Mouse (Mus musculus): ENCODE measurements around the gene Rab9. TPM values are rescaled to one million over a fixed set of nuclear protein-coding genes. Genes with fewer than 3 reads are reported as not detected.

The Rab9 gene
- polyA plus RNA-seq, 1 experiment, result 10.3 TPM

- TF ChIP-seq POLR2A (IDR thresholded peaks at IDR 0.05; ENCODE audit: borderline replicate concordance, extremely low read depth, low read depth, low read length) (no peak), CTCF (IDR thresholded peaks at IDR 0.05; ENCODE audit: insufficient read depth, low read length) (no peak)
- DNase-seq, result no peak
- Histone ChIP-seq H3K4me1 (ENCODE audit: control insufficient read depth, insufficient read depth, low read length) (no peaks in the 10 kb centered on the region; the same call in 1 of the 2 replicates), H3K4me3 (replicated peaks; ENCODE audit: extremely low read depth, low read depth, low read length) (no peak overlapping the region)
- 82% methylated on average over 1 of the region's 1 CpGs for WGBS
These were observed 24.1 kb downstream of the Rab9 start for GRCm38 (mm10) chrX:166455525-166455924.

GRCm38 (mm10) chrX:166454331-166454730 is 25.3 kb downstream of the Rab9 start:
- 73% methylated on average over 3 of the region's 3 CpGs for WGBS
- no peak for TF ChIP-seq POLR2A (IDR thresholded peaks at IDR 0.05; ENCODE audit: borderline replicate concordance, extremely low read depth, low read depth, low read length)
- TF ChIP-seq CTCF (IDR thresholded peaks at IDR 0.05; ENCODE audit: insufficient read depth, low read length), result no peak

GRCm38 (mm10) chrX:166453532-166453931 is 26.1 kb downstream of the Rab9 start:
- no peaks in the 10 kb centered on the region; the same call in 1 of the 2 replicates for H3K4me1 ChIP-seq (ENCODE audit: control insufficient read depth, insufficient read depth, low read length)
- 53% methylated on average over 6 of the region's 6 CpGs for WGBS
- no peak overlapping the region for H3K4me3 ChIP-seq (replicated peaks; ENCODE audit: extremely low read depth, low read depth, low read length)
- no peak for DNase-seq
- TF ChIP-seq CTCF (IDR thresholded peaks at IDR 0.05; ENCODE audit: insufficient read depth, low read length) (no peak), POLR2A (IDR thresholded peaks at IDR 0.05; ENCODE audit: borderline replicate concordance, extremely low read depth, low read depth, low read length) (no peak)

More at GRCm38 (mm10) chrX:166454331-166454730, 25.3 kb downstream of the Rab9 start:
- DNase-seq, result no peak
- Histone ChIP-seq H3K4me1 (ENCODE audit: control insufficient read depth, insufficient read depth, low read length) (no peaks in the 10 kb centered on the region; the same call in 1 of the 2 replicates), H3K4me3 (replicated peaks; ENCODE audit: extremely low read depth, low read depth, low read length) (no peak overlapping the region)

- no peak for DNase-seq
- WGBS, result 78% methylated on average over 3 of the region's 3 CpGs
- no peak overlapping the region for H3K4me3 ChIP-seq (replicated peaks; ENCODE audit: extremely low read depth, low read depth, low read length)
- H3K4me1 ChIP-seq (ENCODE audit: control insufficient read depth, insufficient read depth, low read length), result peaks cover 4% of the 10 kb centered on the region; the same call in 1 of the 2 replicates
- no peak for TF ChIP-seq CTCF (IDR thresholded peaks at IDR 0.05; ENCODE audit: insufficient read depth, low read length)
- no peak for TF ChIP-seq POLR2A (IDR thresholded peaks at IDR 0.05; ENCODE audit: borderline replicate concordance, extremely low read depth, low read depth, low read length)
These were observed 35.1 kb downstream of the Rab9 start for GRCm38 (mm10) chrX:166444552-166444951.

- DNase-seq, result peak; percentile 80
- WGBS, result 18% methylated on average over 44 of the region's 44 CpGs
- H3K4me1 ChIP-seq (ENCODE audit: control insufficient read depth, insufficient read depth, low read length), result peaks cover 5% of the 10 kb centered on the region; the same call in 1 of the 2 replicates
These were observed 39.0 kb downstream of the Rab9 start, which contains the start of gene Ofd1 for GRCm38 (mm10) chrX:166440616-166441063. Gene Ofd1 (minus strand): TSS chrX:166440704.

GRCm38 (mm10) chrX:166440036-166440615 is 39.5 kb downstream of the Rab9 start, which contains the start of gene Trappc2:
Gene Trappc2 (plus strand): TSS chrX:166440574.
- no peak for DNase-seq
- H3K4me1 ChIP-seq (ENCODE audit: control insufficient read depth, insufficient read depth, low read length), result peaks cover 5% of the 10 kb centered on the region; the same call in 1 of the 2 replicates
- no peak for TF ChIP-seq POLR2A (IDR thresholded peaks at IDR 0.05; ENCODE audit: borderline replicate concordance, extremely low read depth, low read depth, low read length)
- no peak for TF ChIP-seq CTCF (IDR thresholded peaks at IDR 0.05; ENCODE audit: insufficient read depth, low read length)
- H3K4me3 ChIP-seq (replicated peaks; ENCODE audit: extremely low read depth, low read depth, low read length), result peak within 1 kb of the TSS; percentile 79
- 16% methylated on average over 36 of the region's 36 CpGs for WGBS

More at GRCm38 (mm10) chrX:166440616-166441063, 39.0 kb downstream of the Rab9 start, which contains the start of gene Ofd1:
- TF ChIP-seq POLR2A (IDR thresholded peaks at IDR 0.05; ENCODE audit: borderline replicate concordance, extremely low read depth, low read depth, low read length) (peak; percentile 67), CTCF (IDR thresholded peaks at IDR 0.05; ENCODE audit: insufficient read depth, low read length) (no peak)
- peak within 1 kb of the TSS; percentile 79 for H3K4me3 ChIP-seq (replicated peaks; ENCODE audit: extremely low read depth, low read depth, low read length)

- H3K4me1 ChIP-seq (ENCODE audit: control insufficient read depth, insufficient read depth, low read length), result peaks cover 4% of the 10 kb centered on the region; the same call in 1 of the 2 replicates
- H3K4me3 ChIP-seq (replicated peaks; ENCODE audit: extremely low read depth, low read depth, low read length), result no peak overlapping the region
- TF ChIP-seq POLR2A (IDR thresholded peaks at IDR 0.05; ENCODE audit: borderline replicate concordance, extremely low read depth, low read depth, low read length) (no peak), CTCF (IDR thresholded peaks at IDR 0.05; ENCODE audit: insufficient read depth, low read length) (no peak)
- no peak for DNase-seq
- WGBS, result 91% methylated on average over 2 of the region's 2 CpGs
These were observed 44.9 kb downstream of the Rab9 start for GRCm38 (mm10) chrX:166434812-166435211.

GRCm38 (mm10) chrX:166416196-166416595 is 63.5 kb downstream of the Rab9 start:
- peak; percentile 11 for DNase-seq
- 68% methylated on average over 6 of the region's 6 CpGs for WGBS
- TF ChIP-seq CTCF (IDR thresholded peaks at IDR 0.05; ENCODE audit: insufficient read depth, low read length) (0 out of 2 replicates have a peak, but pooled peaks have one; percentile 16), POLR2A (IDR thresholded peaks at IDR 0.05; ENCODE audit: borderline replicate concordance, extremely low read depth, low read depth, low read length) (no peak)
- H3K4me3 ChIP-seq (replicated peaks; ENCODE audit: extremely low read depth, low read depth, low read length), result no peak overlapping the region
- no peaks in the 10 kb centered on the region for H3K4me1 ChIP-seq (ENCODE audit: control insufficient read depth, insufficient read depth, low read length)

GRCm38 (mm10) chrX:166407865-166408264 is 71.8 kb downstream of the Rab9 start:
- H3K4me1 ChIP-seq (ENCODE audit: control insufficient read depth, insufficient read depth, low read length), result no peaks in the 10 kb centered on the region
- H3K4me3 ChIP-seq (replicated peaks; ENCODE audit: extremely low read depth, low read depth, low read length), result no peak overlapping the region
- TF ChIP-seq POLR2A (IDR thresholded peaks at IDR 0.05; ENCODE audit: borderline replicate concordance, extremely low read depth, low read depth, low read length), result no peak
- no peak for TF ChIP-seq CTCF (IDR thresholded peaks at IDR 0.05; ENCODE audit: insufficient read depth, low read length)
- DNase-seq, result no peak

Other genes starting within 250 kb of the Rab9 start
- gene Gpm6b, start 241.0 kb downstream of the Rab9 start, polyA plus RNA-seq (2012; rRNA removed), result 16.4 and 20.2 TPM in 2 replicates
- gene Trappc2, start 39.3 kb downstream of the Rab9 start, polyA plus RNA-seq (2012; rRNA removed), result 2.4 and 4.3 TPM in 2 replicates
- gene Ofd1, start 39.2 kb downstream of the Rab9 start, polyA plus RNA-seq (2012; rRNA removed), result 1.2 and 1.8 TPM in 2 replicates
- gene Tceanc, start 38.7 kb upstream of the Rab9 start, polyA plus RNA-seq (2012; rRNA removed), result 0.86 and 1.4 TPM in 2 replicates
- 20.7 and 27.4 TPM in 2 replicates for gene Egfl6, start 105.9 kb upstream of the Rab9 start, polyA plus RNA-seq (2012; rRNA removed)